Mouse (Mus musculus): ENCODE data around the gene Chmp5. TPM values are rescaled to one million over a fixed set of nuclear protein-coding genes. Genes with fewer than 3 reads are reported as not detected.
"Not testable (repeated sequence)": the region's sequence is repeated elsewhere in the genome, so short reads cannot be mapped to it uniquely, and the experiment has no call there.

Gene Chmp5
- polyA plus RNA-seq, 1 experiment from 2014 or later, result 161 TPM

- H3K27me3 ChIP-seq (ENCODE audit: control insufficient read depth, insufficient read depth, low read depth, low read length), result no peaks in the 10 kb centered on the region
- 88% methylated on average over 7 of the region's 7 CpGs for WGBS
Observed at GRCm38 (mm10) chr4:40916592-40917155, 31.5 kb upstream of the Chmp5 start.

GRCm38 (mm10) chr4:40919785-40920184 lies 28.4 kb upstream of the Chmp5 start, which contains the start of gene Spink4:
Gene Spink4 (plus strand): TSS chr4:40920052.
- 72% methylated on average over 3 of the region's 3 CpGs for WGBS
- H3K9me3 ChIP-seq (replicated peaks; ENCODE audit: control insufficient read depth, low read length, poor library complexity, severe bottlenecking), result no peaks in the 10 kb centered on the region
- no peaks in the 10 kb centered on the region for H3K36me3 ChIP-seq (ENCODE audit: control insufficient read depth, insufficient read depth, low read length)
- H3K27me3 ChIP-seq (ENCODE audit: control insufficient read depth, insufficient read depth, low read depth, low read length), result no peaks in the 10 kb centered on the region
- no peak within 1 kb of the TSS for H3K4me2 ChIP-seq (ENCODE audit: low read length)
- H3K27ac ChIP-seq (ENCODE audit: low read length), result no peak within 1 kb of the TSS
- no peak within 1 kb of the TSS for H3K4me3 ChIP-seq (ENCODE audit: low read depth, low read length)
- no peak for ATAC-seq
- no peak within 1 kb of the TSS for H3K9ac ChIP-seq (ENCODE audit: low read depth, low read length)
- H3K4me1 ChIP-seq (ENCODE audit: control insufficient read depth, insufficient read depth, low read length), result no peaks in the 10 kb centered on the region

More at GRCm38 (mm10) chr4:40916592-40917155, 31.5 kb upstream of the Chmp5 start:
- no peak overlapping the region for H3K4me3 ChIP-seq (ENCODE audit: low read depth, low read length)
- H3K4me2 ChIP-seq (ENCODE audit: low read length), result no peak overlapping the region
- no peak overlapping the region for H3K9ac ChIP-seq (ENCODE audit: low read depth, low read length)
- ATAC-seq, result no peak
- no peaks in the 10 kb centered on the region for H3K36me3 ChIP-seq (ENCODE audit: control insufficient read depth, insufficient read depth, low read length)
- H3K4me1 ChIP-seq (ENCODE audit: control insufficient read depth, insufficient read depth, low read length), result no peaks in the 10 kb centered on the region
- H3K27ac ChIP-seq (ENCODE audit: low read length), result no peak overlapping the region
- no peaks in the 10 kb centered on the region for H3K9me3 ChIP-seq (replicated peaks; ENCODE audit: control insufficient read depth, low read length, poor library complexity, severe bottlenecking)

DNA sequence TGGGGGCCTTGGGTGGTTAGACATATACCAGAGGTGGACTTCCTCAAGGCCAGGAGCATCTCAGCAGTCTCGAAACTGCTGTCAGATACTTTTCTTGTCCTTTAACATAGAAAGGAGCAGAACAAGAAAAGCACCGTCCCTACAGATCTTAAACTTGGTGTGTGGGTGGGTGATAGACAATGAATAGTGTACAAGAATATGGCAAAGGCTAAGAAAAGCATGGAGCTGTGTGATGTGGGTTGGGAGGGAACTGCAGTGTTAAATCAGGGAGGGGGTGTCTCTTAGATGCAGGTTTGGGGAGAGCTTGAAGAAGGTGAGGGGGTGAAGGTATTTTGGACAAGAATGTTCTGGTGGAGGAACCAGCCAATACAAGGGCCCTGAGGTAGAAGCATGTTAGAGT lies 27.6 kb upstream of the Chmp5 start:
- Histone ChIP-seq H3K9me3 (replicated peaks; ENCODE audit: control insufficient read depth, low read length, poor library complexity, severe bottlenecking) (no peaks in the 10 kb centered on the region), H3K4me1 (ENCODE audit: control insufficient read depth, insufficient read depth, low read length) (no peaks in the 10 kb centered on the region), H3K4me2 (ENCODE audit: low read length) (no peak overlapping the region), H3K4me3 (ENCODE audit: low read depth, low read length) (no peak overlapping the region), H3K27me3 (ENCODE audit: control insufficient read depth, insufficient read depth, low read depth, low read length) (no peaks in the 10 kb centered on the region), H3K27ac (ENCODE audit: low read length) (no peak overlapping the region), H3K9ac (ENCODE audit: low read depth, low read length) (no peak overlapping the region), H3K36me3 (ENCODE audit: control insufficient read depth, insufficient read depth, low read length) (no peaks in the 10 kb centered on the region)
- WGBS, result 88% methylated on average over 2 of the region's 2 CpGs
- ATAC-seq, result no peak

GRCm38 (mm10) chr4:40921288-40921687 lies 26.9 kb upstream of the Chmp5 start:
- H3K4me2 ChIP-seq (ENCODE audit: low read length), result no peak overlapping the region
- H3K27me3 ChIP-seq (ENCODE audit: control insufficient read depth, insufficient read depth, low read depth, low read length), result no peaks in the 10 kb centered on the region
- no peak overlapping the region for H3K9ac ChIP-seq (ENCODE audit: low read depth, low read length)
- ATAC-seq, result no peak
- H3K9me3 ChIP-seq (replicated peaks; ENCODE audit: control insufficient read depth, low read length, poor library complexity, severe bottlenecking), result no peaks in the 10 kb centered on the region
- no peak overlapping the region for H3K4me3 ChIP-seq (ENCODE audit: low read depth, low read length)
- no peak overlapping the region for H3K27ac ChIP-seq (ENCODE audit: low read length)
- no peaks in the 10 kb centered on the region for H3K4me1 ChIP-seq (ENCODE audit: control insufficient read depth, insufficient read depth, low read length)
- no peaks in the 10 kb centered on the region for H3K36me3 ChIP-seq (ENCODE audit: control insufficient read depth, insufficient read depth, low read length)
- WGBS, result 86% methylated on average over 3 of the region's 3 CpGs

DNA sequence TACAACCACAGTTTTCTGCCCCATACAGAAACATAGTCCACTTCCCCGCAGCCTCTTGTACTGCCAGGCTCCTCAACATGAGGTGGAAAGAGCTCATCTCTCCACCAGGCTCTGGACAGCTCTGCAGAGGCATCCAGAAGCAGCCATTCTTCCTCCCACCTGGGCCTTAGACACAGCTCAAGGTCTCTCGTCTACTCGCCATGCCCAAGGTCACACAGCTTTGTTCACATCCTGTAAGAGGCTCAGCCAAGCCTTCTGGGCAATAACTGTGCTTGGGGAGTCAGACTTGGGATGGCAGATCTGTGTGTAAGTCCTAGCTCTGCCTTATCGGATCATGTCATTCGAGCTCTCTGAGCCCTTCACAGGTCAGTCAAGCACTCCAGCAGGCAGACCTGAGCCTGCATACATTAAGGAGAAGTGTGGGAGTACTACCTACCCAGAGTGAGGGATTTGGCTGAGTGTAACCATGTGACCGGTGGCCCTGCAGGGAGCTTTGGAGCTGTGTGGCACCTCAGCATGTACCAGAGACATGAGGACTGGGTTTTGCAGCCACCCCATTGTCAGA lies 25.0 kb upstream of the Chmp5 start:
- Histone ChIP-seq H3K36me3 (ENCODE audit: control insufficient read depth, insufficient read depth, low read length) (no peaks in the 10 kb centered on the region), H3K4me3 (ENCODE audit: low read depth, low read length) (no peak overlapping the region), H3K9ac (ENCODE audit: low read depth, low read length) (no peak overlapping the region), H3K4me1 (ENCODE audit: control insufficient read depth, insufficient read depth, low read length) (no peaks in the 10 kb centered on the region), H3K27me3 (ENCODE audit: control insufficient read depth, insufficient read depth, low read depth, low read length) (no peaks in the 10 kb centered on the region), H3K4me2 (ENCODE audit: low read length) (no peak overlapping the region), H3K27ac (ENCODE audit: low read length) (no peak overlapping the region), H3K9me3 (replicated peaks; ENCODE audit: control insufficient read depth, low read length, poor library complexity, severe bottlenecking) (no peaks in the 10 kb centered on the region)
- 81% methylated on average over 6 of the region's 6 CpGs for WGBS
- ATAC-seq, result no peak

DNA sequence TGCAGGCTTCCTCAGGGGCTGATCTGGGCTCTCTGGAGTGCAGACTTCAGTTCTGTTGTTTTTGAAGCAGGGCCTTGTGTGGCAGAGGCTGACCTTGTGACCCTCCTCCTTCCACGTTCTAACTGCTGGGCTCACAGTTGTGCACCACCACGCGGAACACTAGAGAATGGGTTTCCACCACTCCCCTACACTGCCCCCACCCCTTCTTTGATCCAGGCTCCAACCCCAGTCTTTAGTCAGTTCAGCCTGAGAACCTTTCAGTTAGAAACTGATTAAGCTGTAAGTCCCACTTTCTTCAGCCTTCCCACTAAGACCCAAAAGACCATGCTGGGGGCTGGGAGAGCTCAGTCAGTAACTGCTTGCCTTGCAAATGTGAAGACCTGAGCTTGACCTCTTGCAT lies 22.6 kb upstream of the Chmp5 start:
- ATAC-seq, result no peak
- Histone ChIP-seq H3K9me3 (replicated peaks; ENCODE audit: control insufficient read depth, low read length, poor library complexity, severe bottlenecking) (no peaks in the 10 kb centered on the region), H3K4me2 (ENCODE audit: low read length) (no peak overlapping the region), H3K4me3 (ENCODE audit: low read depth, low read length) (no peak overlapping the region), H3K27ac (ENCODE audit: low read length) (no peak overlapping the region), H3K9ac (ENCODE audit: low read depth, low read length) (no peak overlapping the region), H3K27me3 (ENCODE audit: control insufficient read depth, insufficient read depth, low read depth, low read length) (no peaks in the 10 kb centered on the region), H3K4me1 (ENCODE audit: control insufficient read depth, insufficient read depth, low read length) (no peaks in the 10 kb centered on the region), H3K36me3 (ENCODE audit: control insufficient read depth, insufficient read depth, low read length) (no peaks in the 10 kb centered on the region)
- WGBS, result 34% methylated on average over 3 of the region's 3 CpGs

- 81% methylated on average over 7 of the region's 7 CpGs for WGBS
- no peaks in the 10 kb centered on the region for H3K4me1 ChIP-seq (ENCODE audit: control insufficient read depth, insufficient read depth, low read length)
- H3K9ac ChIP-seq (ENCODE audit: low read depth, low read length), result no peak overlapping the region
- no peak for ATAC-seq
- H3K36me3 ChIP-seq (ENCODE audit: control insufficient read depth, insufficient read depth, low read length), result 0 out of 2 replicates have a peak, but pooled peaks cover 6% of the 10 kb centered on the region
- no peak overlapping the region for H3K4me3 ChIP-seq (ENCODE audit: low read depth, low read length)
- H3K4me2 ChIP-seq (ENCODE audit: low read length), result no peak overlapping the region
- no peak overlapping the region for H3K27ac ChIP-seq (ENCODE audit: low read length)
- no peaks in the 10 kb centered on the region for H3K9me3 ChIP-seq (replicated peaks; ENCODE audit: control insufficient read depth, low read length, poor library complexity, severe bottlenecking)
- H3K27me3 ChIP-seq (ENCODE audit: control insufficient read depth, insufficient read depth, low read depth, low read length), result no peaks in the 10 kb centered on the region
Observed at GRCm38 (mm10) chr4:40929046-40929445, 19.2 kb upstream of the Chmp5 start.

- Histone ChIP-seq H3K4me1 (ENCODE audit: control insufficient read depth, insufficient read depth, low read length) (no peaks in the 10 kb centered on the region), H3K4me3 (ENCODE audit: low read depth, low read length) (no peak overlapping the region), H3K27me3 (ENCODE audit: control insufficient read depth, insufficient read depth, low read depth, low read length) (no peaks in the 10 kb centered on the region), H3K36me3 (ENCODE audit: control insufficient read depth, insufficient read depth, low read length) (peaks cover 26% of the 10 kb centered on the region), H3K4me2 (ENCODE audit: low read length) (no peak overlapping the region), H3K9me3 (replicated peaks; ENCODE audit: control insufficient read depth, low read length, poor library complexity, severe bottlenecking) (no peaks in the 10 kb centered on the region), H3K27ac (ENCODE audit: low read length) (no peak overlapping the region), H3K9ac (ENCODE audit: low read depth, low read length) (no peak overlapping the region)
- no peak for ATAC-seq
- 92% methylated on average over 5 of the region's 5 CpGs for WGBS
Observed at GRCm38 (mm10) chr4:40933694-40934093, 14.5 kb upstream of the Chmp5 start.

- peaks cover 28% of the 10 kb centered on the region for H3K36me3 ChIP-seq (ENCODE audit: control insufficient read depth, insufficient read depth, low read length)
- H3K9me3 ChIP-seq (replicated peaks; ENCODE audit: control insufficient read depth, low read length, poor library complexity, severe bottlenecking); H3K4me1 ChIP-seq (ENCODE audit: control insufficient read depth, insufficient read depth, low read length); H3K9ac ChIP-seq (ENCODE audit: low read depth, low read length); H3K27ac ChIP-seq (ENCODE audit: low read length); H3K27me3 ChIP-seq (ENCODE audit: control insufficient read depth, insufficient read depth, low read depth, low read length); H3K4me2 ChIP-seq (ENCODE audit: low read length); ATAC-seq; H3K4me3 ChIP-seq (ENCODE audit: low read depth, low read length): not testable (repeated sequence)
- 95% methylated on average over 3 of the region's 3 CpGs for WGBS
Observed at GRCm38 (mm10) chr4:40934369-40934768, 13.8 kb upstream of the Chmp5 start.

All from midbrain, embryonic 16.5 days (tissue).